Comparison of ENCODE assay signal across 9 mouse cellular contexts in the genomic region with DNA sequence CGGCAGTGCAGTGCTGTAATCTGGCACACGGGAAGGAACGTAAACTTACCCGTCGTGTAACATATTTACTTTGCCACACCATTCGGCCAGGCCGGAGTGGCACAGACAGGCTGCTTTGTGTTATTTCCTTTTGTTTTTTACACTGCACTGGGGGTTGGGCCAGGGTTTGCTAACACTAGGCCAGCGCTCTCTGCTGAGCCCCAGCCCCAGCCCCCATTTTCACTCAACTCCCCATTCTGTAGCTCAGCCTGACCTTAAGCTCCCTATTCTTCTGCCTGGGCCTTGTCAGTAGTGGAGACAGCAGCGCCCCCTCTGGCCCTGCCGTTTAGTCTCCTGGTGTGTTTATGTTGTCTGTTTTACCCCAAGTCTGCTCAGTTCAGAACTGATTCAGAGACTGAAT.
DNase-seq lines count a peak whose midpoint lies in the region; ATAC-seq lines count a peak whose summit lies in the region.
"Had no signal": no experiment of that assay in that cellular context is flagged by ENCODE, and none has a peak within 500 bp of the region (broad histone marks: within the 10 kb centered on the region; RNA-seq: fewer than 3 reads in every experiment).

No protein-coding gene starts in this region.

- H3K27me3 ChIP-seq in embryonic facial prominence, embryonic 10.5 days (replicated peaks; ENCODE audit: low read depth, poor library complexity, severe bottlenecking), result no peaks in the 10 kb centered on the region
- H3K27me3 ChIP-seq in limb, embryonic 13.5 days, result no peaks in the 10 kb centered on the region
- H3K27me3 ChIP-seq in neural tube, embryonic 14.5 days (ENCODE audit: control insufficient read depth, insufficient read depth, low read length), result no peaks in the 10 kb centered on the region

- no peaks in the 10 kb centered on the region for H3K9me3 ChIP-seq in embryonic facial prominence, embryonic 10.5 days
- no peaks in the 10 kb centered on the region for H3K9me3 ChIP-seq in limb, embryonic 13.5 days
- H3K9me3 ChIP-seq in neural tube, embryonic 14.5 days (ENCODE audit: control insufficient read depth, low read length), result no peaks in the 10 kb centered on the region

- H3K36me3 ChIP-seq in embryonic facial prominence, embryonic 10.5 days (replicated peaks), result peaks cover 24% of the 10 kb centered on the region
- peaks cover 9% of the 10 kb centered on the region for H3K36me3 ChIP-seq in limb, embryonic 13.5 days
- no peaks in the 10 kb centered on the region for H3K36me3 ChIP-seq in neural tube, embryonic 14.5 days (ENCODE audit: control insufficient read depth, insufficient read depth, low read length)
- H3K36me3 ChIP-seq: G1E had no signal

- H3K9ac ChIP-seq in limb, embryonic 13.5 days, result 0 out of 2 replicates have a peak overlapping the region, but pooled peaks have one; percentile 4
- no peak overlapping the region for H3K9ac ChIP-seq in neural tube, embryonic 14.5 days (replicated peaks; ENCODE audit: low read depth, low read length)

- ATAC-seq in cerebellum, adult (ENCODE audit: insufficient number of reproducible peaks, low FRiP score, low TSS enrichment), result no peak
- no peak for ATAC-seq in limb, embryonic 13.5 days (ENCODE audit: low FRiP score, low read depth)
- ATAC-seq in neural tube, embryonic 14.5 days (ENCODE audit: low read depth), result peak; percentile 14; the same call in 1 of the 2 replicates

- peak overlapping the region; percentile 71 for H3K27ac ChIP-seq in embryonic facial prominence, embryonic 10.5 days (replicated peaks)
- H3K27ac ChIP-seq in limb, embryonic 13.5 days, result no peak overlapping the region
- H3K27ac ChIP-seq in neural tube, embryonic 14.5 days (ENCODE audit: low read depth, low read length), result peak overlapping the region; percentile 55

- H3K4me2 ChIP-seq in limb, embryonic 13.5 days (replicated peaks), result no peak overlapping the region
- no peak overlapping the region for H3K4me2 ChIP-seq in neural tube, embryonic 14.5 days (ENCODE audit: low read depth, low read length)

- WGBS in embryonic facial prominence, embryonic 10.5 days, result 50% methylated on average over 10 of the region's 10 CpGs
- WGBS in limb, embryonic 13.5 days, result 59% methylated on average over 10 of the region's 10 CpGs
- 27% methylated on average over 10 of the region's 10 CpGs for WGBS in neural tube, embryonic 14.5 days

- peaks cover 25% of the 10 kb centered on the region for H3K4me1 ChIP-seq in embryonic facial prominence, embryonic 10.5 days
- H3K4me1 ChIP-seq in limb, embryonic 13.5 days, result peaks cover 31% of the 10 kb centered on the region
- peaks cover 23% of the 10 kb centered on the region for H3K4me1 ChIP-seq in neural tube, embryonic 14.5 days (ENCODE audit: control insufficient read depth, insufficient read depth, low read length)

- no peak overlapping the region for H3K4me3 ChIP-seq in embryonic facial prominence, embryonic 10.5 days
- no peak overlapping the region for H3K4me3 ChIP-seq in limb, embryonic 13.5 days
- H3K4me3 ChIP-seq in neural tube, embryonic 14.5 days (ENCODE audit: low read depth, low read length), result no peak overlapping the region

- peak; percentile 40 to 47 for DNase-seq in cerebellum, postnatal 4 days (ENCODE audit: low spot score in 2 of 2)
- peak; percentile 24 for DNase-seq in 416B (ENCODE audit: low read depth)
- DNase-seq in embryonic facial prominence, embryonic 10.5 days (ENCODE audit: low spot score), result peak; percentile 45
- no peak for DNase-seq in adrenal gland, adult (ENCODE audit: inconsistent age in 2 of 2, low spot score in 1 of 2)
- DNase-seq in adrenal gland, postnatal 36 days, result no peak

Comparison
In these comparisons a context has a peak if more than half of its experiments do, and no peak if none do; other contexts are left out.
1. DNase-seq: peak in cerebellum, postnatal 4 days (2 of 2), 416B (single experiment) and embryonic facial prominence, embryonic 10.5 days (single experiment); none in adrenal gland, adult (0 of 2) and adrenal gland, postnatal 36 days (0 of 2).